Mouse (Mus musculus): ENCODE results near the gene 4430402I18Rik.

DNA sequence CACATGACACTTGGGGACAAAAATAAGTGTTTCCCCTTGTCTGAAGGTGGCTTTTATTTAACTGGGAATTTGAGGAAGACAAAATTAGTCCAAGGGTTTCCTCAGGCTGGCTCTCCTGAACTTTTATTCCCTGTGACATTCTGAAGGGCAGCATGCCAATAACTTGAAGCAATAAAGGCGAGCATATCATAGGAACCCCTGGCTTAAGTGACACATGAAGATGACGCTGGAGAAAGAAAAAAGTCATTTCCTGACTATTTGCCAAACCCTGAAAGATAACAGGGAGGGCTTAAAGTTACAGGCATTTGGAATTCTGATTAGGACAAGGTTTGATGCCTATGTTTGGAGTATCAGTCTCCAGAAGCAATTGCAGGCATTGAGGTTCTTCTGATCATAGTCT is 20.3 kb downstream of the 4430402I18Rik start:
- no peak for TF ChIP-seq HCFC1 (IDR thresholded peaks at IDR 0.05; ENCODE audit: borderline replicate concordance, insufficient read depth, low read length)
- no peak for TF ChIP-seq CHD2 (IDR thresholded peaks at IDR 0.05; ENCODE audit: low read depth, low read length)
- no peak for TF ChIP-seq ZNF384 (IDR thresholded peaks at IDR 0.05; ENCODE audit: low read depth, low read length)
- no peak for TF ChIP-seq ZC3H11A (IDR thresholded peaks at IDR 0.05; ENCODE audit: borderline replicate concordance, low read depth, low read length)
- no peak for TF ChIP-seq MAFK (IDR thresholded peaks at IDR 0.05; ENCODE audit: insufficient read depth, low read depth, low read length)

Data from ES-E14 (cell line).